Mouse (Mus musculus): Measurements from ENCODE around the gene 1110059G10Rik. TPM values are rescaled to one million over a fixed set of nuclear protein-coding genes. Genes with fewer than 3 reads are reported as not detected.

Gene 1110059G10Rik
- 36.3 TPM for polyA plus RNA-seq (2014; fragmentation: Illumina TruSeq; extraction: RNeasy Lipid Tissue Mini Kit (QIAGEN cat#74804); ENCODE audit: low read depth, low replicate concordance)

DNA sequence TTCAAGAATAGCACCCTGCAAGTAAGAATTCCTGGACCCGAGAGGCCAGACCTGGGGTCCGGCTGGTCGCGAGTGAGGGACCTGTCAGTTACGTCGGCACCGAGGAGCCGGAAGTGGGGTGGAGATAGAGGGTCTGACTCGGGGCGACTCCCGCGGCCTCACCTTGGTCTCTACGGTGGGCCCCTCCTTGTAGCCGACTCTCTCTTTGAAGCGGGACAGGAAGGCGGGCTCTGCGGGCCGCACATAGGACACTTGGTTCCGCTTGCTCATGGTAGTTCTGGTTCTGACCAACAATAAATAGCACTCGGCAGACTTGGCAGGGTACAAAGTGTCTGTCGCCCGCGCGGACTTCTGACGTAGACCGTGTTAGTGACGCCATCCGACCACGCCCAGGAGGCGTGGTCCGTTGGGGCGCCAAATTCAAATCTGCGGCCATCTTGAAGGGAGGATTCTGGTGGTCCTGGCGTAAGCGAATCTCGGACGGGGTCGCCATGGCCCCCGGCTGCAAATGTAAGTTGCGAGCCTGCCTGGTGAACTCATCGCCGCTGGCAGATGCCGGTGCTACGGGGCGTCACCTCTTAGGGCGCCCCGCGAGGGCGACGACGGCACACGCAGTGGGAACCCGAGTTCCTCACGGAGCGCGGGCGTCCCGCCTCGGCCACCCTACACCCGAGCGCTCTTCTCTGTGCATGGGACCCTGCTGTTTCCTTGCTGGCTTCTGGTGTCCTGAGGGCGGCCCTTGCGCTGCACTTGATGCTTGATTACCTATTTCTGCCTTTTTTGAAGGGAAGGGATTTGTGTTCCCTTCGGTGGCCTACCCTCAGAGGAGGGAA is at the start of gene 1110059G10Rik, which contains the start of gene Kif15:
Gene 1110059G10Rik, minus strand, starts transcription at position 358 of the 833 bp plus-strand sequence.
Gene Kif15, plus strand, starts transcription at position 404 of the 833 bp plus-strand sequence.

GRCm38 (mm10) chr9:122922936-122923381 is 27.8 kb downstream of the 1110059G10Rik start, which contains the start of gene Zfp105:
Gene Zfp105 (plus strand): TSS chr9:122923072.

Other genes starting within 250 kb of the 1110059G10Rik start
- not detected for gene Topaz1, start 203.7 kb downstream of the 1110059G10Rik start, polyA plus RNA-seq (2014; fragmentation: Illumina TruSeq; extraction: RNeasy Lipid Tissue Mini Kit (QIAGEN cat#74804); ENCODE audit: low read depth, low replicate concordance)
- gene Tcaim, start 145.5 kb downstream of the 1110059G10Rik start, polyA plus RNA-seq (2014; fragmentation: Illumina TruSeq; extraction: RNeasy Lipid Tissue Mini Kit (QIAGEN cat#74804); ENCODE audit: low read depth, low replicate concordance) = 26.2 TPM
- gene Gm35549, start 107.0 kb downstream of the 1110059G10Rik start, polyA plus RNA-seq (2014; fragmentation: Illumina TruSeq; extraction: RNeasy Lipid Tissue Mini Kit (QIAGEN cat#74804); ENCODE audit: low read depth, low replicate concordance) = not detected
- gene Zfp445, start 85.0 kb downstream of the 1110059G10Rik start, polyA plus RNA-seq (2014; fragmentation: Illumina TruSeq; extraction: RNeasy Lipid Tissue Mini Kit (QIAGEN cat#74804); ENCODE audit: low read depth, low replicate concordance) = 56.2 TPM
- gene Zkscan7, start 65.3 kb downstream of the 1110059G10Rik start, polyA plus RNA-seq (2014; fragmentation: Illumina TruSeq; extraction: RNeasy Lipid Tissue Mini Kit (QIAGEN cat#74804); ENCODE audit: low read depth, low replicate concordance) = 19.9 TPM
- 1.1 TPM for gene Zfp105, start 27.9 kb downstream of the 1110059G10Rik start, polyA plus RNA-seq (2014; fragmentation: Illumina TruSeq; extraction: RNeasy Lipid Tissue Mini Kit (QIAGEN cat#74804); ENCODE audit: low read depth, low replicate concordance)
- gene Kif15, start within 50 bp of the 1110059G10Rik start, polyA plus RNA-seq (2014; fragmentation: Illumina TruSeq; extraction: RNeasy Lipid Tissue Mini Kit (QIAGEN cat#74804); ENCODE audit: low read depth, low replicate concordance) = 0.40 TPM
- 7.2 TPM for gene Tmem42, start 70.3 kb upstream of the 1110059G10Rik start, polyA plus RNA-seq (2014; fragmentation: Illumina TruSeq; extraction: RNeasy Lipid Tissue Mini Kit (QIAGEN cat#74804); ENCODE audit: low read depth, low replicate concordance)
- not detected for gene Tgm4, start 83.7 kb upstream of the 1110059G10Rik start, polyA plus RNA-seq (2014; fragmentation: Illumina TruSeq; extraction: RNeasy Lipid Tissue Mini Kit (QIAGEN cat#74804); ENCODE audit: low read depth, low replicate concordance)
- 12.8 TPM for gene Zdhhc3, start 162.2 kb upstream of the 1110059G10Rik start, polyA plus RNA-seq (2014; fragmentation: Illumina TruSeq; extraction: RNeasy Lipid Tissue Mini Kit (QIAGEN cat#74804); ENCODE audit: low read depth, low replicate concordance)
- 14.1 TPM for gene Exosc7, start 162.2 kb upstream of the 1110059G10Rik start, polyA plus RNA-seq (2014; fragmentation: Illumina TruSeq; extraction: RNeasy Lipid Tissue Mini Kit (QIAGEN cat#74804); ENCODE audit: low read depth, low replicate concordance)
- gene Clec3b, start 199.9 kb upstream of the 1110059G10Rik start, polyA plus RNA-seq (2014; fragmentation: Illumina TruSeq; extraction: RNeasy Lipid Tissue Mini Kit (QIAGEN cat#74804); ENCODE audit: low read depth, low replicate concordance) = not detected